8 mouse cellular contexts compared by ENCODE assay signal in the genomic region with DNA sequence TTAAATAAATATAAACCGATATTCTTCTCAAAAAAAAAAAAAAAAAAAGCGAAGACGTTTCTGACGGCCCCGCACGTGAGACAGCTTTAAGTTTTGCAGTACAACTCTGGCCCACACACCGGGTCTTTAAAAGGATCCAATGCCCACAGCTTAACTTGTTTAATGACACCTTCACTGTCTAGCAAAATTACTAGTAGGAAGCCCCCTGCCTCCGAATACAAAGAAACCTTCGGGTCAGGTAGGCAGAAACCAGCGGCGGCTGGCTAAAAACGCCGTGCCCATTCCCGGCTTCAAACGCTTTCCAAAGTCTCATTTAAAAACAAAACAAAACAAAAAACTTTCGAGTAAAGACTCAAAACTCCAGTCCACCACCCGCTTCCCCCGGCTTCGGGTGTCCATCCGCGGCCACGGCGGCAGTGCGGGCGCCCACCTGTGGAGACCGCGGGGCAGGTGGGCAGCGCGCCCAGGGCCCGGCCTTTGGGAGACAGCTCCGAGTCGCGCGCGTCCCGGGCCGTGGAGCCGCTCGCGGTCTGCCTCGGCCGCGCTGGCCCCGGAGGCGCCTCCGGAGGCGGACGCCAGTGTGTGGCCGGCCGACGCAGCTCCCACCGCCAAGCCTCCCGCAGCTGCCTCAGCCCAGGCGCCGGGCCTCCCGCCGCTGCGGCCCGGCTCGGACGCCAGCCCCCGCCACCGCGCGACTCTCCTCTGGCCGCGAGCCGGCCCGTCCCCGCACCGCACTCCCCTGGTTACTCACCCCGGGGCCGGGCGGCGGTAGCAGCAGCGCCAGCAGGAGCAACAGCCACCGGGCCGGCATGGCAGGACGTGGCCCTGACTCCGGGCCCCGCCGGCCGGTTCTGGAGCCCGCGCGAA. TPM values are rescaled to one million over a fixed set of nuclear protein-coding genes. Genes with fewer than 3 reads are reported as not detected.
DNase-seq lines count a peak whose midpoint lies in the region; ATAC-seq lines count a peak whose summit lies in the region.

No protein-coding gene starts in this region.

- WGBS in heart, embryonic 11.5 days (ENCODE audit: insufficient replicate concordance): under 1% methylated on average over 70 of the region's 86 CpGs

- peak overlapping the region; percentile 73 for H3K4me3 ChIP-seq in heart, embryonic 11.5 days (ENCODE audit: low read depth, low read length)

- H3K36me3 ChIP-seq in heart, embryonic 11.5 days (ENCODE audit: control insufficient read depth, insufficient read depth, low read length): no peaks in the 10 kb centered on the region

- no peaks in the 10 kb centered on the region for H3K9me3 ChIP-seq in heart, embryonic 11.5 days (replicated peaks; ENCODE audit: control insufficient read depth, low read length)

- H3K9ac ChIP-seq in heart, embryonic 11.5 days (ENCODE audit: low read depth, low read length): peak overlapping the region; percentile 81

- no peak for ATAC-seq in CD4-positive, CD25-positive, alpha-beta regulatory T cell, adult 4 months
- peak; percentile 77 for ATAC-seq in heart, embryonic 11.5 days (replicated peaks; ENCODE audit: insufficient number of reproducible peaks, low FRiP score, low TSS enrichment)
- ATAC-seq in megakaryocyte progenitor cell, adult 5-6 weeks (replicated peaks; ENCODE audit: poor library complexity): 0 out of 2 replicates have a peak, but pooled peaks have one; percentile 2

- peak; percentile 43 for DNase-seq in CD4-positive, CD25-positive, alpha-beta regulatory T cell, adult 2 months (ENCODE audit: low read depth, low spot score)
- peak; percentile 55 for DNase-seq in urinary bladder, postnatal 25 days (ENCODE audit: low spot score)
- no peak for DNase-seq in urinary bladder, postnatal 10 days (ENCODE audit: low spot score)
- DNase-seq in kidney, postnatal 10 days: peak; percentile 82
- no peak for DNase-seq in layer of hippocampus, adult 9-10 months (ENCODE audit: low spot score)

- peak overlapping the region; percentile 90 for H3K4me2 ChIP-seq in heart, embryonic 11.5 days

- no peaks in the 10 kb centered on the region for H3K4me1 ChIP-seq in heart, embryonic 11.5 days (ENCODE audit: control insufficient read depth, insufficient read depth, low read length)

- no peaks in the 10 kb centered on the region for H3K27me3 ChIP-seq in heart, embryonic 11.5 days (ENCODE audit: control insufficient read depth, insufficient read depth, low read length)

- peak overlapping the region; percentile 85 for H3K27ac ChIP-seq in heart, embryonic 11.5 days (ENCODE audit: low read depth, low read length)

RNA-seq across cellular contexts. Expression of a gene that starts 0.6 kb away (rescaled TPM):
- polyA plus RNA-seq in CD4-positive, CD25-positive, alpha-beta regulatory T cell, adult 4 months (2017; shearing (Covaris generic)): 1 to 10 TPM; 1.3 to 2.3 TPM
- polyA plus RNA-seq in heart, embryonic 11.5 days (2014; fragmentation: Nextera tagmentation; extraction: Ambion mirVana): 3.7 and 4.4 TPM in 2 replicates
- 54.0 and 58.6 TPM in 2 replicates for total RNA-seq in megakaryocyte progenitor cell, adult 5-6 weeks (2015)
- 45.6 and 50.2 TPM in 2 replicates for total RNA-seq in megakaryocyte progenitor cell, adult 5-6 weeks (2017)

Comparison
In these comparisons a context has a peak if more than half of its experiments do, and no peak if none do; other contexts are left out.
1. DNase-seq: peak in CD4-positive, CD25-positive, alpha-beta regulatory T cell, adult 2 months (single experiment), urinary bladder, postnatal 25 days (single experiment) and kidney, postnatal 10 days (single experiment); none in urinary bladder, postnatal 10 days (single experiment) and layer of hippocampus, adult 9-10 months (single experiment).